Mouse (Mus musculus): ENCODE results near the gene 4930438A08Rik.

- TF ChIP-seq POLR2A (IDR thresholded peaks at IDR 0.05; ENCODE audit: extremely low read depth, insufficient read depth, low read length) (no peak), CTCF (IDR thresholded peaks at IDR 0.05; ENCODE audit: low read depth, low read length) (no peak)
Observed at GRCm38 (mm10) chr11:58302774-58303445, 28.3 kb downstream of the 4930438A08Rik start.
